Mouse (Mus musculus): ENCODE results near the gene Cdk1. TPM values are rescaled to one million over a fixed set of nuclear protein-coding genes. Genes with fewer than 3 reads are reported as not detected.

Gene Cdk1
- total and polyA plus RNA-seq, 3 experiments = 0.52 to 1.1 (median 1.1) TPM

DNA sequence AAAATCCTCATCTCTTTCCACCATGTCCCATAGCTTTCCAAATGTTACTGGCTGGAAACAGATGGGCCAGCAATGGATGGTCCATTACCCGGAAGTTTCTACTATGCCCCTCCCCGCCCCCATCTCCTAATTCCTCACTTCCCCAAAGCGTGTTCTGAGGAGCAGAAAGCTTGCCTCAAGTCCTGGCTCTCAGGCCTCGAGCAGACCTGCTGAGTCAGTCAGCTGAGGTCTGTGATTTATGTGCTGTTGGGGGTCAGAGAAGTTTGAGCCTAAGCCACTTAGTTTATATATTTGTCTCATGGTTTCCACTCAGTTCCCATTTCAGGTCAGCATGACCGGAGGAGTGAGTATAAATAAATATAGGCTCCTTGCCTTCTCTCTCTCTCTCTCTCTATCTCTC, 43.6 kb downstream of the Cdk1 start:
- H3K36me3 ChIP-seq (ENCODE audit: control insufficient read depth, insufficient read depth, low read length) = no peaks in the 10 kb centered on the region
- H3K4me1 ChIP-seq (ENCODE audit: control insufficient read depth, insufficient read depth, low read length) = no peaks in the 10 kb centered on the region
- H3K4me3 ChIP-seq = no peak overlapping the region
- H3K27me3 ChIP-seq (ENCODE audit: control insufficient read depth, insufficient read depth, low read length) = no peaks in the 10 kb centered on the region
- peak in 1 of 2 experiments; percentile 10 for DNase-seq
- H3K9ac ChIP-seq (ENCODE audit: low read depth, low read length) = no peak overlapping the region
- intact Hi-C loops (cut with DNase I) = no loop called here
- no peak overlapping the region for H3K27ac ChIP-seq
- no peaks in the 10 kb centered on the region for H3K79me2 ChIP-seq (replicated peaks; ENCODE audit: control insufficient read depth, insufficient read depth, low read length)
- TF ChIP-seq CTCF (IDR thresholded peaks at IDR 0.05) = no peak
- TF ChIP-seq POLR2A (IDR thresholded peaks at IDR 0.05; ENCODE audit: insufficient read depth, low read depth, low read length) = no peak
- no peak for TF ChIP-seq EP300 (IDR thresholded peaks at IDR 0.05; ENCODE audit: insufficient read depth, low read depth, low read length)
- WGBS = 65% methylated on average over 5 of the region's 5 CpGs

DNA sequence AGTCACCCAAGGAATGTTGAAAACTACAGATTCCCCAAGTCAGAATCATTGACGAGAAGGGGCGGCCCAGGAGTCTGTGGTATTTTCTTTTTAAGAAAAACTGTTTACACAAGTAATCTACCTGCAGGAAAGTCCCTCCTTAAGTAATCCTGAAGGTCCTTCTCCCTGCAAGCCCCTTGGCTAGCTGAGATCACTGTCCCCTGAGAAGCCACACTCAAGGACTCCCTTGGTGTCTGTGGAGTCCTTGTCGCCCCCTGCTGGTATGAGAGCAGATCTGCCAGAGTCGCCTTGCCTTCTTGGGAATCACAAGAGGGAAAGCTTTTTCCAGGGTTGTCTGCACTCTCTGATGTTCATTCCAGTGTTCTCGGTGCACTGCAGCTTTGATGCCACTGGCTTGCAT, 45.7 kb downstream of the Cdk1 start:
- Histone ChIP-seq H3K79me2 (replicated peaks; ENCODE audit: control insufficient read depth, insufficient read depth, low read length) (no peaks in the 10 kb centered on the region), H3K9ac (ENCODE audit: low read depth, low read length) (no peak overlapping the region), H3K36me3 (ENCODE audit: control insufficient read depth, insufficient read depth, low read length) (no peaks in the 10 kb centered on the region), H3K4me3 (no peak overlapping the region), H3K27me3 (ENCODE audit: control insufficient read depth, insufficient read depth, low read length) (no peaks in the 10 kb centered on the region), H3K4me1 (ENCODE audit: control insufficient read depth, insufficient read depth, low read length) (no peaks in the 10 kb centered on the region), H3K27ac (no peak overlapping the region)
- 40% methylated on average over 5 of the region's 5 CpGs for WGBS
- TF ChIP-seq CTCF (IDR thresholded peaks at IDR 0.05) = peak; percentile 99
- TF ChIP-seq EP300 (IDR thresholded peaks at IDR 0.05; ENCODE audit: insufficient read depth, low read depth, low read length) = peak; percentile 60; the same call in 1 of the 2 replicates
- TF ChIP-seq POLR2A (IDR thresholded peaks at IDR 0.05; ENCODE audit: insufficient read depth, low read depth, low read length) = no peak
- intact Hi-C loops (cut with DNase I) = loop anchor here (1.0 kb wide), 1 partner anchor 95 kb away; no protein-coding TSS in a partner anchor
- peak; percentile 67 to 71 for DNase-seq

DNA sequence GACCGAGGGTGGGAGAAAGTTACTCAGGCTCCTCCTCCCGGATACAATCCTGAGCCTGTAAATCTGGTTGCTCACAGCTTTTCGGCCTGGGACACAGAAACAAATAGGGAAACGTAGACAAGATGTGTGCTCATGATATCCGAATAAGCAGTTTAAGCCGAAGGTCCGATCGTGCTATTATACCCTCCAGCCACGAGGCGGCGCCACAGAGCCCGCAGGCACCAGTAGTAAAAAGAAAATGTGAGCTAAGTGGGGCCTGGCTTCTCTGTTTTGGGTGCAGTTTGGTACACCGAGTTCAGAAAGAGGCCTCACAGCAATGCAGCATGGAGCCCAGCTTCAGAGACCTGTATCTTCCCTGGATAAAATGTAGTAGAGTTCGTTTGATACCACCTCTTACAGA, 46.5 kb downstream of the Cdk1 start:
- intact Hi-C loops (cut with DNase I) = loop anchor here (1.0 kb wide), 1 partner anchor 120 kb away; no protein-coding TSS in a partner anchor
- TF ChIP-seq EP300 (IDR thresholded peaks at IDR 0.05; ENCODE audit: insufficient read depth, low read depth, low read length) (no peak), CTCF (IDR thresholded peaks at IDR 0.05) (peak; percentile 90)
- Histone ChIP-seq H3K27ac (no peak overlapping the region), H3K36me3 (ENCODE audit: control insufficient read depth, insufficient read depth, low read length) (no peaks in the 10 kb centered on the region), H3K79me2 (replicated peaks; ENCODE audit: control insufficient read depth, insufficient read depth, low read length) (no peaks in the 10 kb centered on the region), H3K9ac (ENCODE audit: low read depth, low read length) (no peak overlapping the region), H3K4me3 (no peak overlapping the region), H3K4me1 (ENCODE audit: control insufficient read depth, insufficient read depth, low read length) (no peaks in the 10 kb centered on the region), H3K27me3 (ENCODE audit: control insufficient read depth, insufficient read depth, low read length) (no peaks in the 10 kb centered on the region)
- WGBS = 46% methylated on average over 14 of the region's 14 CpGs
- peak; percentile 45 to 69 for DNase-seq

- WGBS = 63% methylated on average over 7 of the region's 7 CpGs
- H3K79me2 ChIP-seq (replicated peaks; ENCODE audit: control insufficient read depth, insufficient read depth, low read length) = no peaks in the 10 kb centered on the region
- no peak overlapping the region for H3K4me3 ChIP-seq
- H3K4me1 ChIP-seq (ENCODE audit: control insufficient read depth, insufficient read depth, low read length) = no peaks in the 10 kb centered on the region
- no peak for DNase-seq
- H3K27ac ChIP-seq = no peak overlapping the region
- TF ChIP-seq EP300 (IDR thresholded peaks at IDR 0.05; ENCODE audit: insufficient read depth, low read depth, low read length) = no peak
- no peak for TF ChIP-seq CTCF (IDR thresholded peaks at IDR 0.05)
- TF ChIP-seq POLR2A (IDR thresholded peaks at IDR 0.05; ENCODE audit: insufficient read depth, low read depth, low read length) = no peak
- intact Hi-C loops (cut with DNase I) = no loop called here
- H3K36me3 ChIP-seq (ENCODE audit: control insufficient read depth, insufficient read depth, low read length) = no peaks in the 10 kb centered on the region
- no peak overlapping the region for H3K9ac ChIP-seq (ENCODE audit: low read depth, low read length)
- no peaks in the 10 kb centered on the region for H3K27me3 ChIP-seq (ENCODE audit: control insufficient read depth, insufficient read depth, low read length)
These were observed 47.1 kb downstream of the Cdk1 start for GRCm38 (mm10) chr10:69305600-69305999.

DNA sequence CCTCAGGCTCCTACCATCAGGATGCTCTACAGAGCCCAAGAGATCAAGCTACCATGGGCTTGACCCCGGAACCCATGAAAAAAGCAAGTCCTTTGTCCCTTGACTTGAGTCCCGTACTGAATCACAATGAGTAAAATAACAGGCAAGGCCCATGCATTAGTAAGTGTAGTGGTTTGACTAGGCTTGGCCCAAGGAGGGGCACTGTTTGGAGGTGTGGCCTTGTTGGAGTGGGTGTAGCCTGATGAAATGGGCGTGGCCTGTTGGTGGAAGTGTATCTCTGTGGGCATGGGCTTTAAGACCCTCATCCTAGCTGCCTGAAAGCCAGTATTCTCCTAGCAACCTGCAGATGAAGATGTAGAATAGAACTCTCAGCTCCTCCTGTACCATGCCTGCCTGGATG, 47.9 kb downstream of the Cdk1 start:
- Histone ChIP-seq H3K4me1 (ENCODE audit: control insufficient read depth, insufficient read depth, low read length) (no peaks in the 10 kb centered on the region), H3K4me3 (no peak overlapping the region), H3K9ac (ENCODE audit: low read depth, low read length) (no peak overlapping the region), H3K27me3 (ENCODE audit: control insufficient read depth, insufficient read depth, low read length) (no peaks in the 10 kb centered on the region), H3K27ac (no peak overlapping the region), H3K79me2 (replicated peaks; ENCODE audit: control insufficient read depth, insufficient read depth, low read length) (no peaks in the 10 kb centered on the region), H3K36me3 (ENCODE audit: control insufficient read depth, insufficient read depth, low read length) (no peaks in the 10 kb centered on the region)
- TF ChIP-seq CTCF (IDR thresholded peaks at IDR 0.05) (no peak), POLR2A (IDR thresholded peaks at IDR 0.05; ENCODE audit: insufficient read depth, low read depth, low read length) (no peak), EP300 (IDR thresholded peaks at IDR 0.05; ENCODE audit: insufficient read depth, low read depth, low read length) (no peak)
- intact Hi-C loops (cut with DNase I) = no loop called here
- DNase-seq = no peak
- WGBS = 89% methylated on average over 3 of the region's 3 CpGs

DNA sequence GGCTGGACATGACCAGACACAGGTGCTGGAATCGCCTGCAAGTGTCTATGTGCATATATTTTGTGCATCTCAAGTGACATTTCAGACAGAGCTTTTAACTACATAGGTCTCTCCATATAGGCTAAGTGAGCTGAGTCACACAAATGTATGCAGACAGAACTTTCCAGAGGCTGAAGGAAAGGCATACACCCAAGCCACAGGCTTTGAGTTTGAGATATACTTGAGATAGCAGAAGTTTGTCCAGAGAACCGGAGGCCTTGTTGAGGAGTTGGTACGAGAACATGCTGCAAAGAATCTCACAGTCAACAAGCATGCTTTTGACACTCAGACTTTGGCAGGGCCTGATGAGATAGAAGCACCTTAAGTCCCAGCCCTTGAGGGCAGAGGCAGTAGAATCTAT, 50.1 kb downstream of the Cdk1 start:
- TF ChIP-seq EP300 (IDR thresholded peaks at IDR 0.05; ENCODE audit: insufficient read depth, low read depth, low read length) (no peak), POLR2A (IDR thresholded peaks at IDR 0.05; ENCODE audit: insufficient read depth, low read depth, low read length) (no peak), CTCF (IDR thresholded peaks at IDR 0.05) (no peak)
- Histone ChIP-seq H3K27ac (no peak overlapping the region), H3K79me2 (replicated peaks; ENCODE audit: control insufficient read depth, insufficient read depth, low read length) (no peaks in the 10 kb centered on the region), H3K9ac (ENCODE audit: low read depth, low read length) (no peak overlapping the region), H3K27me3 (ENCODE audit: control insufficient read depth, insufficient read depth, low read length) (no peaks in the 10 kb centered on the region), H3K4me3 (no peak overlapping the region), H3K36me3 (ENCODE audit: control insufficient read depth, insufficient read depth, low read length) (no peaks in the 10 kb centered on the region), H3K4me1 (ENCODE audit: control insufficient read depth, insufficient read depth, low read length) (no peaks in the 10 kb centered on the region)
- intact Hi-C loops (cut with DNase I) = no loop called here
- 94% methylated on average over 3 of the region's 3 CpGs for WGBS
- DNase-seq = no peak
